Mouse (Mus musculus) forebrain, embryonic 12.5 days (tissue): Measurements from ENCODE around the gene Ccl4. TPM values are rescaled to one million over a fixed set of nuclear protein-coding genes. Genes with fewer than 3 reads are reported as not detected.

Source experiments
- ATAC-seq: fragments of 200-750 bp; cut with Nextera tagmentation; 2 replicates; pipeline ENCODE4 v1.8.0; 2017; ENCODE audit warnings: moderate TSS enrichment; ENCODE audit not compliant: low FRiP score
- H3K27ac ChIP-seq: fragments of 300-500 bp; sonication (generic); 2 replicates; pipeline ENCODE4 v1.5.1; 2016; ENCODE audit warnings: mild to moderate bottlenecking
- H3K27me3 ChIP-seq: fragments of 300-500 bp; sonication (generic); 2 replicates; pipeline ENCODE4 v1.6.1; 2016; ENCODE audit warnings: mild to moderate bottlenecking
- H3K36me3 ChIP-seq: fragments of 300-500 bp; sonication (generic); replicated peaks from 2 replicates; pipeline ENCODE4 v1.6.1; 2016; ENCODE audit warnings: mild to moderate bottlenecking
- H3K4me1 ChIP-seq: fragments of 300-500 bp; sonication (generic); 2 replicates; pipeline ENCODE4 v1.6.1; 2016
- H3K4me2 ChIP-seq: fragments of 300-500 bp; sonication (generic); 2 replicates; pipeline ENCODE4 v1.6.1; 2016; ENCODE audit warnings: mild to moderate bottlenecking, moderate library complexity
- H3K4me3 ChIP-seq: fragments of 300-500 bp; sonication (generic); replicated peaks from 2 replicates; pipeline ENCODE4 v1.5.1; 2016; ENCODE audit warnings: mild to moderate bottlenecking
- H3K9ac ChIP-seq: fragments of 300-500 bp; sonication (generic); 2 replicates; pipeline ENCODE4 v1.6.1; 2016; ENCODE audit warnings: mild to moderate bottlenecking
- H3K9me3 ChIP-seq: fragments of 300-500 bp; sonication (generic); 2 replicates; pipeline ENCODE4 v1.6.1; 2016
- WGBS: fragments of 180-500 bp; shearing (Covaris S2); methylation state at CpG from one replicate; pipeline ENCODE4 v1.1.7; 2016; 5-methylcytosine and 5-hydroxymethylcytosine counted together
- polyA plus RNA-seq: library from polyadenylated mRNA; unstranded; fragments of >200 nt; fragmentation: Nextera tagmentation; extraction: Ambion mirVana; gene quantifications from 2 replicates; pipeline ENCODE4 v1.2.1, GENCODE M21; 2016

The Ccl4 gene
- polyA plus RNA-seq, 1 experiment from 2014 or later: not detected

DNA sequence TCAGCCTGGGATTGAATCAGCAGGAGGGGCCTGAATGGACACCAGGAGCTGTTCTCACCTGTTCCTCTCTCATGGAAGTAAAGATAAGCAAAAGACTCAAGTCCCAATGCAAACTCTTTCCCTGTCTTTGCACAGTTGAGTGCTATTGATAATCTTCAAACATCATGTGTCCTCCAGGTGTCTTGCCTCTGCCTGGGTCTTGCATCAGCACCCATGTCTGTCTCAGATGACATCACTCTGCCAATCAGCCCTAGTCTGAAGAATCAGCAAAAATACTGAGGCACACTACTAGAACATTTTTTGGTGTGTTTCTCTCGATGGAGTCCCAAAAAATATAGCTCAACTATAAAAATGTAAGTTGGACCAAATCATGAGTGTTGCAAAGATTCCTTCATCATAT is 29.6 kb downstream of the Ccl4 start:
- no peak for ATAC-seq
- Histone ChIP-seq H3K27ac (no peak overlapping the region), H3K4me3 (no peak overlapping the region), H3K27me3 (no peaks in the 10 kb centered on the region), H3K4me2 (no peak overlapping the region), H3K9me3 (no peaks in the 10 kb centered on the region), H3K9ac (no peak overlapping the region), H3K4me1 (no peaks in the 10 kb centered on the region), H3K36me3 (no peaks in the 10 kb centered on the region)
- WGBS: 61% methylated on average over 1 of the region's 1 CpGs

DNA sequence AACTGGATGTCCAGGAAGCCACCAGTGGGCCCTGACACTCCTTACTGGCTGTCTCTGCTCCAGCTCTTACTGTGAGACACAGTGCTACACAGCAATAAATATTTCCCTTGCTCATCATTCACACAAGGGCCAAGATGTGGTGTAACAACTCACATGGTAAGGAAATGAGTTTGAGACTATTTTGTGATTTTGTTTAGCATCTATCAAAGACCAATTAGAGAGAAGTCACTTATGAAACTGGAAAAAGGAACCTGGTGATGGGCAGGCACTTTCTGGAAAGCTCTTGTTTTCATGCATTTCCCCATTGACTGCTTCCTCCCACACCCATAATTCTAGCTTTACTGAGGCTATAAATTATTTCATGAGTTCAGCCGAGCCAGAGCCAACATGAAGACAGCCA is 41.3 kb downstream of the Ccl4 start, which contains the start of gene Wfdc17:
Gene Wfdc17, plus strand, starts transcription at position 287 of the 400 bp plus-strand sequence.
- H3K36me3 ChIP-seq: no peaks in the 10 kb centered on the region
- no peaks in the 10 kb centered on the region for H3K4me1 ChIP-seq
- H3K27me3 ChIP-seq: no peaks in the 10 kb centered on the region
- no peak within 1 kb of the TSS for H3K4me3 ChIP-seq
- WGBS: 78% methylated on average over 1 of the region's 1 CpGs
- H3K9me3 ChIP-seq: no peaks in the 10 kb centered on the region
- no peak within 1 kb of the TSS for H3K9ac ChIP-seq
- no peak within 1 kb of the TSS for H3K27ac ChIP-seq
- no peak within 1 kb of the TSS for H3K4me2 ChIP-seq
- no peak for ATAC-seq

DNA sequence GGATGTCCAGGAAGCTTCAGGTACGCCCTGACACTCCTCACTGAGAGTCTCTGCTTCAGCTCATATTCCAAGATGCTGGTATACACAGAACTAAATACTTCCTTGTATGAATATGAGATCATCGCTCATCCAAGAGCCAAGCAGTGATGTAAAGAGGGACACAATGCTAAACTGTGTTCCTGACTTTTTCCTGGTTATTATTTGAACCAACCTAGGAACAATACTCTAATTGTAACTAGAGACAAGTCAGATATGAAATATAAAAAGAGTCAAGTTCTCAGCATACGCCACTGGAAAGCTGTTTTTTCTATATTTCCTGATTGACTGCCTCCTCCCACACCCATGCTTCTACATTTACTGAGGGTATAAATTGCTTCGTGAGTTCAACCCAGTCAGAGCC is 46.3 kb downstream of the Ccl4 start, which contains the start of gene Wfdc18:
Gene Wfdc18, plus strand, starts transcription at position 301 of the 400 bp plus-strand sequence.
- Histone ChIP-seq H3K4me3 (no peak within 1 kb of the TSS), H3K9ac (no peak within 1 kb of the TSS), H3K36me3 (no peaks in the 10 kb centered on the region), H3K27ac (no peak within 1 kb of the TSS), H3K4me1 (no peaks in the 10 kb centered on the region), H3K27me3 (no peaks in the 10 kb centered on the region), H3K4me2 (no peak within 1 kb of the TSS), H3K9me3 (no peaks in the 10 kb centered on the region)
- 72% methylated on average over 4 of the region's 4 CpGs for WGBS
- ATAC-seq: no peak

GRCm38 (mm10) chr11:83709683-83710082 is 47.3 kb downstream of the Ccl4 start:
- no peak overlapping the region for H3K9ac ChIP-seq
- no peak for ATAC-seq
- no peak overlapping the region for H3K4me2 ChIP-seq
- H3K27me3 ChIP-seq: no peaks in the 10 kb centered on the region
- H3K27ac ChIP-seq: no peak overlapping the region
- 90% methylated on average over 5 of the region's 5 CpGs for WGBS
- H3K36me3 ChIP-seq: no peaks in the 10 kb centered on the region
- no peaks in the 10 kb centered on the region for H3K9me3 ChIP-seq
- H3K4me3 ChIP-seq: no peak overlapping the region
- H3K4me1 ChIP-seq: no peaks in the 10 kb centered on the region

DNA sequence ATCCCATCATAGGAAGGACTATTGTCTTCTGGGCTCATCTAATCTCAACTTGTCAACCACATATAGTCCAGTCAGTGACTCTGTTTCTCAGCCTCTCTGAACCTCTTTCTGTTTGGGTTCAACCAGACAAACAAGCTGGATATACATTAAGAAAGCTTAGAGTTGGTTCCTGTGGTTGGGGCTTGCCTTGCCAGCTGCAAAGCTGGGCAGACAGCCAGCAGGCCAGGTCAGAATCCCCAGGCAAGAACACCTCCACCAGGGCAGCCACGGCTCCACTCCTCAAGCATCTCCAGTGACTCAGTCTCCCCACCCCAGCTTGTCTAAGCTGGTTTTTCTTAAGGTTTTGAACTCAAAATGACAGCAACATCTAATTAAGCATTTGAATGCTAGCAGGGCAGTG is 50.3 kb downstream of the Ccl4 start:
- H3K9me3 ChIP-seq: no peaks in the 10 kb centered on the region
- no peaks in the 10 kb centered on the region for H3K4me1 ChIP-seq
- no peaks in the 10 kb centered on the region for H3K27me3 ChIP-seq
- 82% methylated on average over 1 of the region's 1 CpGs for WGBS
- H3K4me2 ChIP-seq: no peak overlapping the region
- H3K27ac ChIP-seq: no peak overlapping the region
- H3K4me3 ChIP-seq: no peak overlapping the region
- no peak overlapping the region for H3K9ac ChIP-seq
- ATAC-seq: no peak
- no peaks in the 10 kb centered on the region for H3K36me3 ChIP-seq

DNA sequence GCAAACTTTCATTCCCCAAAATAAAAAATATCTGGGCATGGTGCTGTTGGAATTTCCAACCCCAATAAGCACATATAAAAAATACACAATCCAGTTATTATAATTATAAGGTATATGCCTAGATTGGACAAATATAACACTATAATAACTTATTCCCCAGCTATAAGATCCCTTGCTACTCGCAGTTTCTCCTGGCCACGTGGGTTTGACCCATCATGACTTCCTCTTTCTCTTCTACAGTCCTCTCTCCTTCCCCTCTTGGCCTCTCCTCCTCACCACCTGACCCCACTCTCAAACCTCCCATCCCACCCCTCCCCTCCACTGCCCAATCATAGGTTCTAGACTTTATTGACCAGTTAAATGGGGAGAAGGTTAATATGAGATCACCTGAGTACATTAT is 51.5 kb downstream of the Ccl4 start:
- no peak overlapping the region for H3K4me3 ChIP-seq
- WGBS: 84% methylated on average over 2 of the region's 2 CpGs
- no peak for ATAC-seq
- no peak overlapping the region for H3K9ac ChIP-seq
- no peak overlapping the region for H3K27ac ChIP-seq
- H3K4me2 ChIP-seq: no peak overlapping the region
- no peaks in the 10 kb centered on the region for H3K27me3 ChIP-seq
- H3K9me3 ChIP-seq: no peaks in the 10 kb centered on the region
- no peaks in the 10 kb centered on the region for H3K4me1 ChIP-seq
- no peaks in the 10 kb centered on the region for H3K36me3 ChIP-seq

Other genes starting within 250 kb of the Ccl4 start
- 0.08 and 0.22 TPM in 2 replicates for gene Gas2l2, start 233.1 kb upstream of the Ccl4 start, polyA plus RNA-seq
- gene 1700020L24Rik, start 224.9 kb upstream of the Ccl4 start, polyA plus RNA-seq: 0.29 and 0.35 TPM in 2 replicates
- 1.5 and 2.7 TPM in 2 replicates for gene Mmp28, start 199.5 kb upstream of the Ccl4 start, polyA plus RNA-seq
- gene Taf15, start 189.5 kb upstream of the Ccl4 start, polyA plus RNA-seq: 14.7 and 20.0 TPM in 2 replicates
- 0.10 TPM in 1 of 2 replicates, not detected in the other for gene Heatr9, start 140.4 kb upstream of the Ccl4 start, polyA plus RNA-seq
- gene Ccl5, start 132.1 kb upstream of the Ccl4 start, polyA plus RNA-seq: not detected in 2 replicates
- 0.38 and 1.1 TPM in 2 replicates for gene Ccl9, start 83.9 kb upstream of the Ccl4 start, polyA plus RNA-seq
- gene Ccl6, start 69.5 kb upstream of the Ccl4 start, polyA plus RNA-seq: 0.44 and 0.91 TPM in 2 replicates
- not detected in 2 replicates for gene Rpl9-ps1, start 17.0 kb upstream of the Ccl4 start, polyA plus RNA-seq
- gene Ccl3, start 13.2 kb upstream of the Ccl4 start, polyA plus RNA-seq: 0.43 and 1.00 TPM in 2 replicates
- gene Wfdc17, start 41.4 kb downstream of the Ccl4 start, polyA plus RNA-seq: not detected in 2 replicates
- gene Wfdc18, start 46.4 kb downstream of the Ccl4 start, polyA plus RNA-seq: not detected in 2 replicates
- gene Wfdc21, start 84.4 kb downstream of the Ccl4 start, polyA plus RNA-seq: not detected in 2 replicates
- 33.5 and 34.9 TPM in 2 replicates for gene Heatr6, start 91.1 kb downstream of the Ccl4 start, polyA plus RNA-seq
- gene Hnf1b, start 187.5 kb downstream of the Ccl4 start, polyA plus RNA-seq: not detected in 2 replicates